Mouse (Mus musculus) layer of hippocampus, postnatal 14 days (tissue): ENCODE measurements at regions not wholly inside any gene's neighbourhood (a gene's known extent, or its start where the extent isn't known, plus 50 kb on each side); places are given as distances from the start of the nearest gene placed in this dataset.

Experiments used
- microRNA-seq, 2 experiments: library from miRNA; unstranded; fragments of <30 nt; microRNA quantifications; one replicate each; pipeline ENCODE4 v1.2.0; 2021

Small RNA genes in the stretch of these regions (microRNA-seq; reads per million reads assigned to microRNA genes)
- gene Gm24979: 0 reads per million in 2 experiments
